Mouse (Mus musculus) neural tube, embryonic 14.5 days (tissue): ENCODE measurements around the gene Sos1. TPM values are rescaled to one million over a fixed set of nuclear protein-coding genes. Genes with fewer than 3 reads are reported as not detected.
"Not testable (repeated sequence)": the region's sequence is repeated elsewhere in the genome, so short reads cannot be mapped to it uniquely, and the experiment has no call there.

ENCODE experiments used
- ATAC-seq: fragments of 200-750 bp; cut with Nextera tagmentation; 2 replicates; pipeline ENCODE4 v1.8.0; 2017; ENCODE audit warnings: low read depth, mild to moderate bottlenecking, moderate TSS enrichment, moderate library complexity
- H3K27ac ChIP-seq: fragments of 300-500 bp; sonication (generic); 2 replicates; pipeline ENCODE4 v1.5.1; 2014; ENCODE audit warnings: low read depth, mild to moderate bottlenecking, control low read depth, low read length, moderate library complexity, mixed read lengths
- H3K27me3 ChIP-seq: fragments of 300-500 bp; sonication (generic); 2 replicates; pipeline ENCODE4 v1.6.1; 2014; ENCODE audit warnings: low read length; ENCODE audit not compliant: control insufficient read depth, insufficient read depth
- H3K36me3 ChIP-seq: fragments of 300-500 bp; sonication (generic); 2 replicates; pipeline ENCODE4 v1.6.1; 2014; ENCODE audit warnings: low read length, mixed read lengths; ENCODE audit not compliant: control insufficient read depth, insufficient read depth
- H3K4me1 ChIP-seq: fragments of 300-500 bp; sonication (generic); 2 replicates; pipeline ENCODE4 v1.6.1; 2014; ENCODE audit warnings: low read length; ENCODE audit not compliant: control insufficient read depth, insufficient read depth
- H3K4me2 ChIP-seq: fragments of 300-500 bp; sonication (generic); 2 replicates; pipeline ENCODE4 v1.6.1; 2014; ENCODE audit warnings: mild to moderate bottlenecking, low read depth, low read length, control low read depth
- H3K4me3 ChIP-seq: fragments of 300-500 bp; sonication (generic); 2 replicates; pipeline ENCODE4 v1.5.1; 2014; ENCODE audit warnings: low read depth, low read length, control low read depth, mixed read lengths
- H3K9ac ChIP-seq: fragments of 300-500 bp; sonication (generic); replicated peaks from 2 replicates; pipeline ENCODE4 v1.6.1; 2014; ENCODE audit warnings: low read depth, mild to moderate bottlenecking, control low read depth, low read length, mixed read lengths
- H3K9me3 ChIP-seq: fragments of 300-500 bp; sonication (generic); 2 replicates; pipeline ENCODE4 v1.6.1; 2016; ENCODE audit warnings: low read length; ENCODE audit not compliant: control insufficient read depth
- WGBS: fragments of 180-500 bp; shearing (Covaris S2); extraction: QIAGEN DNeasy Blood & Tissue Kit; methylation state at CpG from one replicate; pipeline ENCODE4 v1.1.7; 2014; 5-methylcytosine and 5-hydroxymethylcytosine counted together
- polyA plus RNA-seq: library from polyadenylated mRNA; unstranded; fragments of >200 nt; fragmentation: Nextera tagmentation; extraction: Ambion mirVana; gene quantifications from 2 replicates; pipeline ENCODE4 v1.2.1, GENCODE M21; 2014

The Sos1 gene
- polyA plus RNA-seq, 1 experiment from 2014 or later = 15.8 TPM

DNA sequence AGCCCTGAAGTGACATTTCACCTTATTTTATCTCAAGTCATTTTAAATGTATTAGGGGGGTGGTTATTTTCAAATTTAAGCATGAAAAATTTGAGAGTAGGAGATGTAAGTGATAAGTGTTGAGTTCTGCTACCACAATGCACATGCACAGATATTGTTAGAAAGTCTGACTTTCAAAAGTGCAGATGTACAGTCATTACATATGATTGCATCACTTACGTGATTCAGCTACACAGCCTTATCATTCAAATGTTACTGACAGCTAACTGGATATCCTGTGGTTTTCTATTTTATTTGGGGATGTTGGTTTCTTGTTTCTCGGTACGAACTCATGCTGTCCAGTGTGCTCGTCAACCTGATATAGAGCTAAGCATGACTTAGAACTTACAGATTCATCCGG is 4.9 kb upstream of the Sos1 start:
- Histone ChIP-seq H3K9ac (no peak overlapping the region), H3K36me3 (no peaks in the 10 kb centered on the region), H3K27me3 (no peaks in the 10 kb centered on the region), H3K9me3 (no peaks in the 10 kb centered on the region), H3K27ac (no peak overlapping the region), H3K4me3 (no peak overlapping the region), H3K4me1 (peaks cover 8% of the 10 kb centered on the region; the same call in 1 of the 2 replicates), H3K4me2 (no peak overlapping the region)
- 95% methylated on average over 5 of the region's 5 CpGs for WGBS
- no peak for ATAC-seq

DNA sequence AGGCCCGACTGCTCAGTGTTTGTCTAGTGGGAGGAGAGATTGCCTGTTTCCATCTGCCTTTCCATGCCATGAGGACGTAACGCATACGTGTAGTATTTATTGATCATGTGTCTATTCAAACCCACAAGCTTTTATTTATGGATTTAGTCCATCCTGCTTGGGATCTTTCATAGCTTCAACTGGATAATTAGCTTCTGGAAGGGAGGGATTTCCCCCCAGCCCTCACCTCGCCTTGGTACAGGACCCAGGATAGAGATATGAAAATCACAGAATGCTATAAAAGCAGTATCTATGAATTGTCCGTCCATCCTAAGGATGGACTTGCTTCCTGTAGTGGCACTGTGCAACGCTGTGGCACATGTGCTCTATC is 587 bp upstream of the Sos1 start:
- H3K9me3 ChIP-seq = no peaks in the 10 kb centered on the region
- no peak for ATAC-seq
- H3K4me3 ChIP-seq = peak overlapping the region; percentile 94
- peaks cover 20% of the 10 kb centered on the region for H3K4me1 ChIP-seq
- H3K36me3 ChIP-seq = no peaks in the 10 kb centered on the region
- H3K9ac ChIP-seq = peak overlapping the region; percentile 97
- H3K27ac ChIP-seq = peak overlapping the region; percentile 95
- 25% methylated on average over 7 of the region's 7 CpGs for WGBS
- H3K27me3 ChIP-seq = peaks cover 4% of the 10 kb centered on the region; the same call in 1 of the 2 replicates
- H3K4me2 ChIP-seq = peak overlapping the region; percentile 72

DNA sequence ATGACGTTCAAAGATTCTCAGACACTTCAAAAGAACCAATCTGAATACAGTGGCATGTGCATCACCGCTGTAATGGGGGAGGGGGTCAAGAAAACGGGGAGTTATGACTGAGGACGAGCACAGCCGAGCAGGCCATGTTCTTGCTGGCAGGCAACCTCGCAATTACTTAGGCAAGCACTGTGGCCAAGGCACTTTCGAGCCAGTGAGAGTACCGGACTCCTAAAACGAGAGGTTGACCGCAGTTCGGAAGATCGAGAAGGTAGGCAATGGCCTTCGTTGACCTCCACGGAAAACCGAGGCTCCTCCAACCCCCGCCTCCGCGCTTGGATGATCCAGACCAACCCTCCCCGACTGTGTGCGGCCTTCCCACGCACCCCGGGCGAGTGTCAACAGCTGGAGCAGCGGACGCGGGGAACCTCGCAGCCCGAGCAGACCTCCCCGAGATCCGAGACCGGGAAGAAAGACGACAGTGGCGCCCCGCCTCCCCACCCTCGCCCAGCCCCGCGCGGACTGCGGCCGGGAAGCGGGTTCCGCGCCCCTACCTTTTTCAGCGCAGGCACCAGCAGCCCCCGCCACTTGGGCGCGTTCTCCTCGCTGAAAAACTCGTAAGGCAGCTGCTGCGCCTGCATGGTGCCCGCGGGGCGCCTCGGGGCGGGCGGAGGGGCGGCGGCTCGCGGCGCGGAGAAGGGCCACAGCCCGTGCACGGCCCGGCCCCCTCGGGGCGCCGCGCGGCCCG is 790 bp downstream of the Sos1 start:
- WGBS = under 1% methylated on average over 67 of the region's 71 CpGs
- peak overlapping the region; percentile 72 for H3K4me2 ChIP-seq
- H3K4me1 ChIP-seq = peaks cover 20% of the 10 kb centered on the region
- H3K27me3 ChIP-seq = peaks cover 4% of the 10 kb centered on the region; the same call in 1 of the 2 replicates
- peak; percentile 48 for ATAC-seq
- H3K27ac ChIP-seq = peak overlapping the region; percentile 95
- H3K4me3 ChIP-seq = peak overlapping the region; percentile 94
- no peaks in the 10 kb centered on the region for H3K9me3 ChIP-seq
- H3K36me3 ChIP-seq = no peaks in the 10 kb centered on the region
- H3K9ac ChIP-seq = peak overlapping the region; percentile 97

DNA sequence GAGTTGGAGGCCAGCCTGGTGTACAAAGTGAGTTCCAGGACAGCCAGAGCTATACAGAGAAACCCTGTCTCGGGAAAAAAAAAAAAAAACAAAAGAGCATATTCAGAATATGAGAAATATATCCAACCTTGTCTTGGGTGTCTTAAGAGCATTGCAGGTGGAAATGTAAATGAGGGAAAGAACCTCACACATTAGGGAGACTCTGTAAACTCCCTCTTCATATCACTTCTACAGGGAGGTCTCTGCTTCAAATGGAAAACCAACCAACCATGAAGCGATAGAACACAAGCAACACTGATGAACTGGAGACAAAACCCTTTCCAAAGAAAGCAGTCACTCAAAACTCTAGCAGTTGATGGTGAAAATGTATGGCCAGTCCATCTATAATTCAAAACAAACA is 2.6 kb downstream of the Sos1 start:
- H3K9me3 ChIP-seq = no peaks in the 10 kb centered on the region
- WGBS = 84% methylated on average over 2 of the region's 2 CpGs
- peaks cover 22% of the 10 kb centered on the region for H3K4me1 ChIP-seq
- no peak overlapping the region for H3K4me2 ChIP-seq
- no peaks in the 10 kb centered on the region for H3K36me3 ChIP-seq
- no peak overlapping the region for H3K27ac ChIP-seq
- ATAC-seq = no peak
- H3K27me3 ChIP-seq = peaks cover 4% of the 10 kb centered on the region; the same call in 1 of the 2 replicates
- no peak overlapping the region for H3K4me3 ChIP-seq
- H3K9ac ChIP-seq = no peak overlapping the region

DNA sequence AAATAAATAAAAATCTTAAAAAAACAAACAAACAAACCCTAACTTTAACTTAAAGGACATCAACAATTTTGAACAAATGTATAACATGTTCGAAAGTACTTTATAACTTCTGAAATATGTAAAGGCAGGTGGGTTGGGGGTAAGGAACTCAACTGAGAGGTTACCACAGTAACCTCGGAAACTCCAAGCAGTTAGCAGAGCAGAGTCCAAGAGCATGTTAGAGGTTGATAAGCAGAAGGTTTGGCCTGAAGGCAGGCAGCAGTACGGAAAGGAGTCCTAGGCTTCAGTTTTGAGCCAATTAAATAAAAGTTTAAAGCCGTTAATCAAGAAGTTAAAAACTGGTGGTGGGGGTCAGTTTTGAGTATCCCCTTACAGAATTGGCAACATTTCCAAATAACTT is 3.8 kb downstream of the Sos1 start:
- WGBS = 95% methylated on average over 4 of the region's 4 CpGs
- H3K4me2 ChIP-seq = no peak overlapping the region
- no peak overlapping the region for H3K27ac ChIP-seq
- ATAC-seq = no peak
- H3K27me3 ChIP-seq = peaks cover 4% of the 10 kb centered on the region; the same call in 1 of the 2 replicates
- H3K4me3 ChIP-seq = no peak overlapping the region
- no peaks in the 10 kb centered on the region for H3K9me3 ChIP-seq
- no peak overlapping the region for H3K9ac ChIP-seq
- H3K4me1 ChIP-seq = peaks cover 20% of the 10 kb centered on the region
- no peaks in the 10 kb centered on the region for H3K36me3 ChIP-seq

DNA sequence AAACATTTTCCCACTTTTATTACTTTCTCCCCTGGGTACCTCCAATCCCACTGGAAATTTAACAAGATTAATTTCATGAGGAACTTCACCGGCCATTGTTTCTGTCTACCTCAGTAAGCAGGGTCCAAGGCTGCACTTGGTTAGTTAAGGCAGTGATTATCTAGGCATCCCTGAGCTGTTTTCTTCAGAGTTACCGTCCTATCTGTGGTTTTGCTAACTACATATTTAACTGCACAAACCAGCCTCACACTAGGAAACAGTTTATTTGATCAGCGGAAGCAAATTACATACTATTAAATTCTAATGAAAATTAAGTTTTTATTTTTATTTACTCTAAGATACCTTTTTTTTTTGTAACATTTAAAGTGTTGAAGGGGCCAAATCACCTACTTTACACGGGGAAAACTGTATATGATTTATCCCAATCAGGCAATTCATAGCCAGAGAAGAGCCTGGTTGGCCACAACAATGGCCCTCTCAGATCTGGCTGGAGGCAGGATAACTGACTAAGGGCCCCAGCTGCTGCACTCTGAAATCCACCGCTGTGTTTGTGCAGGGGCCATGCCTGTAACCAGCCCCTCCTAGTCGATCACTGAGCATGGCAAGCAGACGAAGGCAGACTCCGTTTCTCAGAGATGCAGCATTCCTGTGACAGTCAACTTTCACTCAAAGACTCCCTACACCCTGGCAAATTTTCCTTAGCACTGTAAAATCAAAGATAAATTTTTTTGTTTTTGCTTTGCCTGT is 9.0 kb downstream of the Sos1 start:
- H3K36me3 ChIP-seq = no peaks in the 10 kb centered on the region
- WGBS = 32% methylated on average over 8 of the region's 8 CpGs
- ATAC-seq = peak; percentile 24; the same call in 1 of the 2 replicates
- H3K27ac ChIP-seq = no peak overlapping the region
- no peak overlapping the region for H3K4me2 ChIP-seq
- no peaks in the 10 kb centered on the region for H3K27me3 ChIP-seq
- no peak overlapping the region for H3K9ac ChIP-seq
- no peak overlapping the region for H3K4me3 ChIP-seq
- no peaks in the 10 kb centered on the region for H3K9me3 ChIP-seq
- H3K4me1 ChIP-seq = 0 out of 2 replicates have a peak, but pooled peaks cover 8% of the 10 kb centered on the region

DNA sequence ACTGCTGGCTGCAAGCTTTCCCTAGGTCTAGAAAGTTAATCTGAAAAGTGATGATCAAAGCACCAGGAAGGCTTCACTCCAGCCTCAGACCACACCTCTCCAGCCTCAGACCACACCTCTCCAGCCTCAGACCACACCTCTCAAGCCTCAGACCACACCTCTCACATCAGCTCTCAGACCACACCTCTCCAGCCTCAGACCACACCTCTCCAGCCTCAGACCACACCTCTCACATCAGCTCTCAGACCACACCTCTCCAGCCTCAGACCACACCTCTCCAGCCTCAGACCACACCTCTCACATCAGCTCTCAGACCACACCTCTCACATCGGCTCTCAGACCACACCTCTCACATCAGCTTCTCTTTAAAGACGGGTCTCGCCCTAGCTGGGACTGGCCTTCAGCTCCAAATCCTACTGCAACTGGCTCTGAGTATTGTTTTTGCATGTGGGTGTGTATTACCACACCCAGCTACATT is 11.8 kb downstream of the Sos1 start:
- not testable (repeated sequence) for ATAC-seq, H3K4me3 ChIP-seq, H3K36me3 ChIP-seq, H3K9ac ChIP-seq, H3K4me1 ChIP-seq, H3K9me3 ChIP-seq, H3K27me3 ChIP-seq, H3K27ac ChIP-seq, H3K4me2 ChIP-seq
- WGBS = 34% methylated on average over 3 of the region's 3 CpGs

DNA sequence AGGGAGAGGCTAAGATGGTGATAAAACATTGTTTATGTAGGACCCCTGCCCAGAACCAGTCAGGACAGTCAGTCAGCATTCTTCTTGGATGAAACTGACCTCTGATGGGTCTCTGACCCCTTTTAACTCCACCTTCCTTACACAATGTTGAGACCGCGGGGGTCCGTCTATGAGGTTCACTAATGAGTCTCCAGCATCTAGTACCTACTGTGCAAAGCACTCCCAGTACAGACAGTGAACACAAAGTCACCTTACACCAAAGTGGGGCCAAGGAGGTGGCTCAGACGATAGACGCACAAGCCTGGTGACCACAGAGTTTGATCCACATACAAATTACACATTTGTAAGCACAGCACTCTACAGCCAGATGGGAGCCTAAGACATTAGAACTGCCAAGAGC is 20.0 kb downstream of the Sos1 start:
- H3K9ac ChIP-seq = no peak overlapping the region
- no peaks in the 10 kb centered on the region for H3K9me3 ChIP-seq
- H3K27ac ChIP-seq = no peak overlapping the region
- no peak overlapping the region for H3K4me2 ChIP-seq
- no peaks in the 10 kb centered on the region for H3K36me3 ChIP-seq
- H3K4me3 ChIP-seq = no peak overlapping the region
- H3K27me3 ChIP-seq = no peaks in the 10 kb centered on the region
- H3K4me1 ChIP-seq = 0 out of 2 replicates have a peak, but pooled peaks cover 4% of the 10 kb centered on the region
- ATAC-seq = no peak
- WGBS = 46% methylated on average over 5 of the region's 5 CpGs

DNA sequence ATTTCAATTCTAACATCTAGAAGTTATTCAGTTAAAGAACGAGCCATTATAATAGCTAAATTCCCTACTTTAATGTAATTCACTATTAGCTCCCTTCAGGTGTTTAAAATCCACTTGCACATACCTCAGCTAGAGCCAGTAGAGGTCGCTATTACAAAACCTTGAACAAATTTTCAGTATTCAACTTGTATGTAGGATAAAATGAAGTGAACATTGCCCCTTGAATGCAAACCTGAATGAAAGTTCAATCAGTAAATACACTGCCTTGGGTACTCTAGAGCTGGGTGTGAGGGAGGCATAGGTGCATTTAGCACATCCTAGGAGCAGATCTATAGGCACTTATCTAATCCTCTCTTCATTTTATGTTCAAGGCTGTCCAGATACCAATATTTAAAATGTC is 24.6 kb downstream of the Sos1 start:
- Histone ChIP-seq H3K36me3 (no peaks in the 10 kb centered on the region), H3K27me3 (no peaks in the 10 kb centered on the region), H3K9me3 (no peaks in the 10 kb centered on the region), H3K4me1 (no peaks in the 10 kb centered on the region), H3K27ac (no peak overlapping the region), H3K4me2 (no peak overlapping the region), H3K9ac (no peak overlapping the region), H3K4me3 (no peak overlapping the region)
- ATAC-seq = no peak
- 48% methylated on average over 2 of the region's 2 CpGs for WGBS
